8 mouse cellular contexts compared by ENCODE assay signal in genomic region chr5:146905486-146906172, GRCm38 (mm10). TPM values are rescaled to one million over a fixed set of nuclear protein-coding genes. Genes with fewer than 3 reads are reported as not detected.
DNase-seq lines count a peak whose midpoint lies in the region; ATAC-seq and TF ChIP-seq lines count a peak whose summit lies in the region.

No protein-coding gene starts in this region.

- no peak overlapping the region for H3K4me3 ChIP-seq in forebrain, embryonic 14.5 days (ENCODE audit: low read depth, low read length)
- no peak overlapping the region for H3K4me3 ChIP-seq in lung, postnatal 0 days (ENCODE audit: low read depth, low read length)

- DNase-seq in MEL-GATA-1-ER (ENCODE audit: extremely low read depth, low read depth): peak; percentile 76
- peak; percentile 23 for DNase-seq in cerebellum, adult 11-12 months
- DNase-seq in forebrain, embryonic 14.5 days (ENCODE audit: low spot score): peak; percentile 84
- peak; percentile 76 to 88 for DNase-seq in heart, postnatal 36 days
- peak; percentile 26 for DNase-seq in layer of hippocampus, adult 9-11 months
- peak; percentile 74 for DNase-seq in lung, postnatal 0 days (ENCODE audit: low spot score)
- DNase-seq in ovary, postnatal 36 days (ENCODE audit: low spot score): peak; percentile 71
- peak; percentile 75 for DNase-seq in thymus, postnatal 14 days

- WGBS in forebrain, embryonic 14.5 days: 27% methylated on average over 14 of the region's 14 CpGs
- WGBS in lung, postnatal 0 days: 22% methylated on average over 14 of the region's 14 CpGs

- ATAC-seq in forebrain, embryonic 14.5 days: peak; percentile 48; the same call in 1 of the 2 replicates
- ATAC-seq in lung, postnatal 0 days: no peak

- intact Hi-C loops in heart, postnatal 36 days (cut with DNase I): loop anchor here (1.0 to 2.0 kb wide), 2 partner anchors 61 to 414 kb away; partner anchors contain the start of gene Rasl11a

- no peaks in the 10 kb centered on the region for H3K27me3 ChIP-seq in forebrain, embryonic 14.5 days (replicated peaks; ENCODE audit: control insufficient read depth, insufficient read depth, low read length)
- H3K27me3 ChIP-seq in lung, postnatal 0 days (replicated peaks; ENCODE audit: insufficient read depth, low read length): no peaks in the 10 kb centered on the region

- TF ChIP-seq CTCF in lung, postnatal 0 days (IDR thresholded peaks at IDR 0.05): peak; percentile 94

- peak overlapping the region; percentile 30; the same call in 1 of the 2 replicates for H3K4me2 ChIP-seq in forebrain, embryonic 14.5 days (ENCODE audit: low read length)
- no peak overlapping the region for H3K4me2 ChIP-seq in lung, postnatal 0 days (replicated peaks; ENCODE audit: low read depth, low read length)

- H3K27ac ChIP-seq in forebrain, embryonic 14.5 days (ENCODE audit: low read depth, low read length): no peak overlapping the region
- no peak overlapping the region for H3K27ac ChIP-seq in lung, postnatal 0 days (ENCODE audit: low read length)

- no peak for TF ChIP-seq EP300 in lung, postnatal 0 days (IDR thresholded peaks at IDR 0.05)

- no peaks in the 10 kb centered on the region for H3K36me3 ChIP-seq in forebrain, embryonic 14.5 days (ENCODE audit: control insufficient read depth, insufficient read depth, low read length)
- H3K36me3 ChIP-seq in lung, postnatal 0 days (ENCODE audit: insufficient read depth, low read length): no peaks in the 10 kb centered on the region

- no peaks in the 10 kb centered on the region for H3K4me1 ChIP-seq in forebrain, embryonic 14.5 days (ENCODE audit: control insufficient read depth, insufficient read depth, low read length)
- no peaks in the 10 kb centered on the region for H3K4me1 ChIP-seq in lung, postnatal 0 days (ENCODE audit: insufficient read depth, low read depth, low read length)

- H3K9ac ChIP-seq in forebrain, embryonic 14.5 days (ENCODE audit: low read length): no peak overlapping the region
- no peak overlapping the region for H3K9ac ChIP-seq in lung, postnatal 0 days (replicated peaks; ENCODE audit: low read depth)

- no peaks in the 10 kb centered on the region for H3K9me3 ChIP-seq in forebrain, embryonic 14.5 days (replicated peaks; ENCODE audit: control insufficient read depth, low read length)
- no peaks in the 10 kb centered on the region for H3K9me3 ChIP-seq in lung, postnatal 0 days (ENCODE audit: low read length)

RNA-seq across cellular contexts. Expression of gene Gtf3a, which starts 42.8 kb away (rescaled TPM):
- 99.7 and 110 TPM in 2 replicates for polyA plus RNA-seq in forebrain, embryonic 14.5 days (2014; fragmentation: Nextera tagmentation; extraction: Ambion mirVana)
- total RNA-seq in heart, postnatal 36 days (2021): 10 to 100 TPM; 19.9 to 22.4 TPM
- 60.3 and 63.8 TPM in 2 replicates for polyA plus RNA-seq in lung, postnatal 0 days (2015; fragmentation: Nextera tagmentation; extraction: Ambion mirVana)

RNA-seq across cellular contexts. Expression of gene Mtif3, which starts 58.0 kb away (rescaled TPM):
- 27.1 and 34.4 TPM in 2 replicates for polyA plus RNA-seq in forebrain, embryonic 14.5 days (2014; fragmentation: Nextera tagmentation; extraction: Ambion mirVana)
- total RNA-seq in heart, postnatal 36 days (2021): 10 to 100 TPM; 27.0 to 29.6 TPM
- 18.5 and 19.2 TPM in 2 replicates for polyA plus RNA-seq in lung, postnatal 0 days (2015; fragmentation: Nextera tagmentation; extraction: Ambion mirVana)

Comparison
In these comparisons a context has a peak if more than half of its experiments do, and no peak if none do; other contexts are left out.
1. DNase-seq: peak in every context shown above with its lines; median percentile 84 in forebrain, embryonic 14.5 days; 82 in heart, postnatal 36 days; 76 in MEL-GATA-1-ER; 75 in thymus, postnatal 14 days; 74 in lung, postnatal 0 days; 71 in ovary, postnatal 36 days; 26 in layer of hippocampus, adult 9-11 months; 23 in cerebellum, adult 11-12 months.